Mouse (Mus musculus): Measurements from ENCODE around the gene Tagln2.

DNA sequence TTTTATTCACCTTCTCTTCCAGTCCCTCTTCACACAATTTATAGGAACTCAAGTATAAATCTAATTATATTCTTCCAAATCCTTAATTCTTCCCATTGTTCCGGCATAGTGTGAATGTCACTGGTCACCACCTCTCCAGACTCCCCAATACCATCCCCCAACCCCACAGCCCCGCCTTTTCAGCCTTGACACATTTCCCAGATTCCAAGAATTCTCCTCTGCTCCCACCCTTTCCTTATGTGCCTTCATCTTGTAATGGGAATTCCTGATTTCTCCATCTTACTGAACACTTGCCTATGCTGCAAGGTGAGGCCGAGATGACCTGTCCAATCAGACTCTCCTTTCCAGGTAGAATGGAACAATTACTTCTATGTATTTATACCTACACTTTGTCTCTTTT lies 41.8 kb upstream of the Tagln2 start:
- TF ChIP-seq USF1 (IDR thresholded peaks at IDR 0.05; ENCODE audit: low read depth) (no peak), E2F4 (IDR thresholded peaks at IDR 0.05; ENCODE audit: insufficient read depth) (no peak), MAX (IDR thresholded peaks at IDR 0.05; ENCODE audit: low read depth) (no peak), POLR2A (IDR thresholded peaks at IDR 0.05; ENCODE audit: insufficient read length, low read depth) (no peak), MYOD1 (IDR thresholded peaks at IDR 0.05; ENCODE audit: control insufficient read depth in 1 of 3, insufficient read length in 2 of 3, low read depth in 2 of 3) (no peak), MYOG (IDR thresholded peaks at IDR 0.05; ENCODE audit: control insufficient read depth in 1 of 3, insufficient read depth in 1 of 3, insufficient read length in 2 of 3, low read depth in 2 of 3) (no peak), CEBPB (IDR thresholded peaks at IDR 0.05; ENCODE audit: insufficient read depth, poor library complexity, severe bottlenecking) (no peak), REST (IDR thresholded peaks at IDR 0.05; ENCODE audit: insufficient read depth, insufficient read length) (no peak), POLR2AphosphoS2 (IDR thresholded peaks at IDR 0.05; ENCODE audit: insufficient read length, low read depth) (no peak), TCF12 (IDR thresholded peaks at IDR 0.05; ENCODE audit: insufficient read depth, poor library complexity, severe bottlenecking) (no peak)
